Mouse (Mus musculus) heart, embryonic 14.5 days (tissue): ENCODE measurements around the gene Mettl1. TPM values are rescaled to one million over a fixed set of nuclear protein-coding genes. Genes with fewer than 3 reads are reported as not detected.
A peak's percentile ranks its signal among the peaks of the same experiment; 100 is the strongest.

Experiments
- ATAC-seq: fragments of 200-750 bp; cut with Nextera tagmentation; 2 replicates; pipeline ENCODE4 v1.8.0; 2017; ENCODE audit warnings: low read depth, moderate TSS enrichment; ENCODE audit not compliant: insufficient number of reproducible peaks, insufficient read depth, low FRiP score
- H3K27ac ChIP-seq, 2 experiments: fragments of 200-500 bp in 1 of 2; fragments of 300-500 bp in 1 of 2; sonication (generic) in 1 of 2; replicated peaks in 1 of 2; 2 replicates each; pipeline ENCODE4 v1.5.1; 2012 to 2014; ENCODE audit warnings: low read depth in 2 of 2, low read length in 2 of 2, control low read depth in 1 of 2, mild to moderate bottlenecking in 1 of 2, mixed read lengths in 1 of 2; ENCODE audit not compliant: control insufficient read depth in 1 of 2, insufficient read depth in 1 of 2
- H3K27me3 ChIP-seq: fragments of 300-500 bp; sonication (generic); 2 replicates; pipeline ENCODE4 v1.6.1; 2014; ENCODE audit warnings: mild to moderate bottlenecking, low read length, control low read depth; ENCODE audit not compliant: control insufficient read depth, insufficient read depth
- H3K36me3 ChIP-seq: fragments of 300-500 bp; sonication (generic); 2 replicates; pipeline ENCODE4 v1.6.1; 2014; ENCODE audit warnings: mild to moderate bottlenecking, control low read depth, low read length, mixed read lengths; ENCODE audit not compliant: control insufficient read depth, insufficient read depth
- H3K4me1 ChIP-seq, 2 experiments: fragments of 200-500 bp in 1 of 2; fragments of 300-500 bp in 1 of 2; sonication (generic) in 1 of 2; 2 replicates each; pipeline ENCODE4 v1.6.1; 2012 to 2014; ENCODE audit warnings: low read length in 2 of 2, control low read depth in 1 of 2, mixed read lengths in 1 of 2; ENCODE audit not compliant: control insufficient read depth in 2 of 2, insufficient read depth in 2 of 2
- H3K4me2 ChIP-seq: fragments of 300-500 bp; sonication (generic); 2 replicates; pipeline ENCODE4 v1.6.1; 2014; ENCODE audit warnings: mild to moderate bottlenecking, low read length
- H3K4me3 ChIP-seq, 2 experiments: fragments of 200-500 bp in 1 of 2; fragments of 300-500 bp in 1 of 2; sonication (generic) in 1 of 2; 2 replicates each; pipeline ENCODE4 v1.5.1; 2012 to 2014; ENCODE audit warnings: low read length in 2 of 2, mild to moderate bottlenecking in 2 of 2, control low read depth in 1 of 2, low read depth in 1 of 2, moderate library complexity in 1 of 2; ENCODE audit not compliant: control insufficient read depth in 1 of 2, insufficient read depth in 1 of 2
- H3K9ac ChIP-seq: fragments of 300-500 bp; sonication (generic); 2 replicates; pipeline ENCODE4 v1.6.1; 2014; ENCODE audit warnings: mild to moderate bottlenecking, low read length
- H3K9me3 ChIP-seq: fragments of 300-500 bp; sonication (generic); 2 replicates; pipeline ENCODE4 v1.6.1; 2016; ENCODE audit warnings: low read length, control low read depth; ENCODE audit not compliant: control insufficient read depth
- WGBS: fragments of 180-500 bp; shearing (Covaris S2); extraction: QIAGEN DNeasy Blood & Tissue Kit; methylation state at CpG from one replicate; pipeline ENCODE4 v1.1.7; 2014; 5-methylcytosine and 5-hydroxymethylcytosine counted together
- polyA plus RNA-seq: library from polyadenylated mRNA; unstranded; fragments of >200 nt; fragmentation: Nextera tagmentation; extraction: Ambion mirVana; gene quantifications from 2 replicates; pipeline ENCODE4 v1.2.1, GENCODE M21; 2014

Mettl1 gene
- polyA plus RNA-seq, 1 experiment from 2014 or later, result 36.3 TPM

DNA sequence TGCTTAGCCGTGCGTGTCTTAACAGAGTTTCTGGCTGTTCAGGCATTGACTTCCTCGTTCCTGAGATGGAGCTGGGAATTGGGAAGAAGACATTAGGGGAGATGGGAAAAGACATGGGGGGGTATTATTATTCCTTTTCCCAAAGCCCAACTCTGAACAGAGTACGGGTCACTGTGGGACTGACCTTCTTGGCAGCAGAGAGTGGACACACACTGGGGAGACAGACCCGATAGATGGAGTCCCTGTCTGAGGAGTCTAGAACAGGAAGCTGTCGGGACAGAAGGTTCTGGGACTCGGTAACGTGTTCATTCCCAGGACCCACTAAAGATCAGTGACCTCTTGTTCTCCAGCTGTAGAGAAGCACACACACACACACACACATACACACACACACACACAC is 34.4 kb downstream of the Mettl1 start:
- Histone ChIP-seq H3K36me3 (no peaks in the 10 kb centered on the region), H3K4me2 (no peak overlapping the region), H3K4me1 (peaks cover 4 to 15% of the 10 kb centered on the region in 2 experiments; a peak in 3 of 4 replicates), H3K4me3 (no peak overlapping the region), H3K27ac (no peak overlapping the region), H3K9me3 (no peaks in the 10 kb centered on the region), H3K27me3 (peaks cover 56% of the 10 kb centered on the region), H3K9ac (no peak overlapping the region)
- 64% methylated on average over 8 of the region's 8 CpGs for WGBS
- ATAC-seq, result no peak; the same call in 1 of the 2 replicates

DNA sequence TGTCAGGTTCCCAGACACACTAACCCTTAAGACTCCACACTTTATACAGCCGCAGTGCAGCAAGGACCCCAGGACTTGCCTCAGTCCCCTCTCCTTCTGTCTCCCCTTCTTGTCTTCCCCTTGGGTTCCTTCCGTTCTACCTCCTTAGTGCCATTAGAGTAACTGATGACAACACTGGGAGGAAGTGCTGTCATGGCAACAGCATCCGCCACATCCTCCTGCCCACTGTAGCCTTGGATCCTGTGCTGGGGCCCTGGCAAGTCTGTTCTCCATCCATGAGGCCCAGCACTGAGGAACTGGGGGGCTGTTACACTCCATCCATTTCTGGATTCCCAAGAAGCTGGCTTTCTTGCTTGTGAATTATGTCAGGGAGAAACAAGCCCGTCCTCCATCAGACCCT is 34.9 kb downstream of the Mettl1 start:
- H3K27ac ChIP-seq, result no peak overlapping the region
- H3K9me3 ChIP-seq, result no peaks in the 10 kb centered on the region
- peaks cover under 1 to 17% of the 10 kb centered on the region in 2 experiments; a peak in 3 of 4 replicates for H3K4me1 ChIP-seq
- no peak overlapping the region for H3K4me3 ChIP-seq
- peaks cover 60% of the 10 kb centered on the region for H3K27me3 ChIP-seq
- ATAC-seq, result no peak
- no peak overlapping the region for H3K9ac ChIP-seq
- no peaks in the 10 kb centered on the region for H3K36me3 ChIP-seq
- no peak overlapping the region for H3K4me2 ChIP-seq
- 35% methylated on average over 4 of the region's 4 CpGs for WGBS

DNA sequence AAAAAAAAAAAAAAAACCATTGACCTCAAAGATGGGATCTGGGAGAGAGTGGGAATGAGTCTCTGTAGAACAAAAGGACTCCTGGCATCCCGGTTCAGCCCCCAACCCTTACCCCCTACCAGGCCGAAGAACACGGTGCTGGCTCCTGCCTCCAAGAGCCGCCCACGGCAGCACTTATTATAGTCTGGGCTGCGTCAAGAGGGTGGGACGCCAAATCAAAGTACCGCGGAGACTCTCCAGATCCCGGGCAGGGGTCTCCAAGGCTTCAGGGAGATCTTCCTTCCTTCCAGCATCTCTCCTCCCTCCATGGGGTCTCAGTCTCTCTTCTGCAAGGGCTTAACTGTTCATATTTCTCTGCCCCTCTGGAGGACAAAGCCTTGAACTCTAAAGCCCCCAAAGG is 36.3 kb downstream of the Mettl1 start:
- no peak overlapping the region for H3K4me2 ChIP-seq
- H3K36me3 ChIP-seq, result no peaks in the 10 kb centered on the region
- no peak overlapping the region for H3K27ac ChIP-seq
- ATAC-seq, result no peak
- WGBS, result 4% methylated on average over 10 of the region's 10 CpGs
- H3K4me3 ChIP-seq, result no peak overlapping the region
- H3K9me3 ChIP-seq, result no peaks in the 10 kb centered on the region
- H3K9ac ChIP-seq, result no peak overlapping the region
- H3K27me3 ChIP-seq, result peaks cover 74% of the 10 kb centered on the region
- H3K4me1 ChIP-seq, result peaks cover 6 to 26% of the 10 kb centered on the region in 2 experiments; a peak in 3 of 4 replicates

DNA sequence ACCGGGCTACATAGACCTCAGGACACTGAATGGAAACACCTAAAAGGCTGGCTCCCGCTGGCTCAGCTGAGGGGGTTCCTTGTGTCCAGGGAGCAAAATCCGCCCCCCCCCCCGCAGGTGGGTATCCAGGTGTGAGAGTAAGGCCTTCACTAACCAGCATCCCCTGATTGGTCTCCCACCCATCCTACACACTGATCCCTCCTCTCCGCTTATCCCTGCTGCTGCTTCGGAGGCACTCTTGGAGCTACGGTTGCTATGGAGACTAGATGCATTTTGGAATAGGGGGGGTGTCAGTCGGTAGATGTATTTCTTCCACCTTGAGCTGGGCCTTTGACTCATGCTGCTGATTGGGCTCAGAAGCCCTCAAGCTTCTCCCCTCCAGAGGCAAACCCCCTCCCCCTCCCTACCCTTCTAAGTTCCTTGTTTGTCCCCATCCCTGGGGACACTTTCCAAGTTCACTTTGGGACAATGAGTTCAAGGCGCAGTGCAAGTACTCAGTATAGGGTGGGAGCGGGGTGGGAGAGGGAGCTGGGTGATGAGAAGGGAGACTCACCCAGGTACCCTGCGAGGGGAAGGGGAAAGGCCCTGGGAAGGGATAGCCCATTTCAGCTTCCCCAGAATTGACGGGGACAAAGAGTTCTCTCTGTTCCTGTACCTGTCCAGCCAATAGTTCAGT is 36.9 kb downstream of the Mettl1 start:
- H3K9me3 ChIP-seq, result no peaks in the 10 kb centered on the region
- WGBS, result 7% methylated on average over 12 of the region's 12 CpGs

DNA sequence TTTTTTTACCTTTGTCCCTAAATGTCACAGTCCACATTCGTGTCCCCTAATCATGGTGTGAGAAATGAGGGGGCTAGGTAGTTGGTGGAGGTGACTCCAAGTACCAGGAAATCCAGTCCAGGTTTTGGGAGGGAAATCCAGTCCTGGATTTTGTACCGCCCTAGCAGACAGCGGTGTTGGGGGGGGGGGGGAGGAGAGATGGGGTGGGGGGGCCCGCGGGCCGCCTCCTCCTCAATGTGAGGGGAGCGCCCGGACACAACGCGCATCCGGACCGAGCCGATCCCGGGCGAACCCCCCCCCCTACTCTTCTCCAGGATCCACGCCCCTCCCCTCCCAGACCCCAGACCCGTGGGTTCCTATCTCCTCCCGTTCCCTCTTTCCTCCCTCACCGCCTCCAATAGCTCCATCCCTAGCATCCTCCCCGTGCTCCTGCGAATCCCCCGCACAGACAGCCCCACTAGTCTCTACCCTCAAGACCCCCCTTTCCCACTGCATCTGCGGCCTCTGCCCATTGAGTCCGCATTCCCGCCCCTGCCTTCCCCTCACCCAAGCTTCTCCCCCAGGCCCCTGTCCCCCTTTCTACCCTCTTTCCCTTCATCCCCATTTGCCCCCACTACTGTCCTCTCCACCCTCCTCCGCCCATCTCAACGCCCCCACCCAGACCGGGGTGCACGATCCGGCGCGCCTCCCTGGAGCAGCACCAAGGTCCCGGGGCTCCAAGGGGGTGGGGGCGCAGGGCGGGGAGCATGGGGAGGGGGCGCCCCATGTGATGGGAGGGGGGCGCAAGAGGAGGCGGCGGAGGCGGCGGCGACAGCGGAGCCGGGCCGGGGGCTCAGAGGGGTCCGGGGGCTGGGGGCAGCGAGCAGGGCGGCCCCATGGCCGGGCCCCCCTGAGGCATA is 37.7 kb downstream of the Mettl1 start:
- H3K27me3 ChIP-seq, result peaks cover 87% of the 10 kb centered on the region
- no peak for ATAC-seq
- WGBS, result 2% methylated on average over 35 of the region's 49 CpGs
- peak overlapping the region; percentile 46; the same call in 1 of the 2 replicates for H3K9ac ChIP-seq
- peak overlapping the region; percentile 70 for H3K4me2 ChIP-seq
- no peaks in the 10 kb centered on the region for H3K9me3 ChIP-seq
- peak overlapping the region; percentile 28 to 44; a peak in 3 of 4 replicates for H3K4me3 ChIP-seq
- H3K4me1 ChIP-seq, result peaks cover 6 to 26% of the 10 kb centered on the region in 2 experiments; a peak in 3 of 4 replicates
- H3K36me3 ChIP-seq, result no peaks in the 10 kb centered on the region
- no peak overlapping the region for H3K27ac ChIP-seq

More for the DNA sequence above, 36.9 kb downstream of the Mettl1 start:
- Histone ChIP-seq H3K27ac (no peak overlapping the region), H3K36me3 (no peaks in the 10 kb centered on the region), H3K4me1 (peaks cover 6 to 26% of the 10 kb centered on the region in 2 experiments; a peak in 3 of 4 replicates), H3K4me2 (peak overlapping the region; percentile 70; the same call in 1 of the 2 replicates), H3K27me3 (peaks cover 81% of the 10 kb centered on the region), H3K9ac (no peak overlapping the region), H3K4me3 (peak overlapping the region in 1 of 2 experiments; percentile 44; a peak in 1 of 4 replicates)
- no peak for ATAC-seq

DNA sequence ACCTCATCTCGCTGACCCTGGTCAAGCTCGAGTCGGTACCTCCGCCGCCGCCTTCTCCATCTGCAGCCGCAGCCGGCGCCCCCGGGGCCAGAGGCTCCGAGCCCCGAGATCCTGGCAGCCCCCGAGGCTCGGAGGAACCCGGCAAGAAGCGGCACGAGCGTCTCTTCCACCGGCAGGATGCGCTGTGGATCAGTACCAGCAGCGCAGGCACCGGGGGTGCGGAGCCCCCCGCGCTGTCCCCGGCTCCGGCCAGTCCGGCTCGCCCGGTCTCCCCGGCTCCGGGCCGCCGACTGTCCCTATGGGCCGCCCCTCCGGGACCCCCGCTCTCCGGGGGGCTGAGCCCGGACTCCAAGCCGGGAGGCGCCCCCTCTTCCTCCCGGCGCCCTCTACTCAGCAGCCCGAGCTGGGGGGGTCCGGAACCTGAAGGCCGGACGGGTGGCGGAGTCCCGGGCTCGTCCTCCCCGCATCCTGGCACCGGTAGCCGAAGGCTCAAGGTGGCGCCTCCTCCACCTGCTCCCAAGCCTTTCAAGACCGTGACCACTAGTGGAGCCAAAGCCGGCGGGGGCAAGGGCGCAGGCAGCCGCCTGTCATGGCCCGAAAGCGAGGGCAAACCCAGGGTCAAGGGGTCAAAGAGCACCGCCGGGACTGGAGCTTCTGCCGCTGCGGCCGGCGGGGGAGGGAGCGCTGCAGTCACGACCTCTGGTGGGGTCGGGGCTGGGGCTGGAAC is 38.6 kb downstream of the Mettl1 start:
- Histone ChIP-seq H3K4me1 (peaks cover 6 to 26% of the 10 kb centered on the region in 2 experiments; a peak in 3 of 4 replicates), H3K27me3 (peaks cover 94% of the 10 kb centered on the region), H3K9me3 (no peaks in the 10 kb centered on the region), H3K4me3 (peak overlapping the region; percentile 24 to 44; a peak in 3 of 4 replicates), H3K4me2 (peak overlapping the region; percentile 70), H3K36me3 (no peaks in the 10 kb centered on the region), H3K9ac (peak overlapping the region; percentile 46; the same call in 1 of the 2 replicates), H3K27ac (no peak overlapping the region)
- no peak for ATAC-seq
- 4% methylated on average over 69 of the region's 70 CpGs for WGBS
